Comparison of ENCODE assay signal across 19 mouse cellular contexts in the genomic region with DNA sequence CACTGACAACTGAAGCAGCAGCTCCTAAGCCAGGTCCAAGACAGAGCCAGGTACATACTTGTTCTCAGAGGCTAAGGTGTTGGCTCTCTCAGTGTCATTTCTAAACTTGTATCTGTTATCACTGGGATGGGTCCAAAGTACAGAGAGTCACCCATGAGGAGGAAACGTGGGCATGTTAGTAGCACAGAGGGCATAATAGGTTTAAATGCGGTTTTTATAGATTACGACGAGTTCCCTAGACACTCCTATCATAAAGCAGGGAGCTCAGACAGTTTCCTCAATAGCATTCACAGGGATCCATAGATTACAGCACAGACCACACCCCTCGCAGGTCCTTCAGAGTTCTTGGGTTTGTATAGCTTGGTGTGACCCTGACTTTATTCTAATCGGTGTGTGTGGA. TPM values are rescaled to one million over a fixed set of nuclear protein-coding genes. Genes with fewer than 3 reads are reported as not detected.
"Had no signal": no experiment of that assay in that cellular context is flagged by ENCODE, and none has a peak within 500 bp of the region (broad histone marks: within the 10 kb centered on the region; RNA-seq: fewer than 3 reads in every experiment).

No protein-coding gene starts in this region.

- H3K4me3 ChIP-seq: limb, embryonic 15.5 days; liver, embryonic 15.5 days; midbrain, embryonic 10.5 days; myocyte; neural tube, embryonic 15.5 days; stomach, embryonic 15.5 days had no signal

- ATAC-seq: hindbrain, postnatal 0 days had no signal

- H3K27ac ChIP-seq: hindbrain, postnatal 0 days; limb, embryonic 15.5 days; liver, embryonic 15.5 days; midbrain, embryonic 10.5 days; neural tube, embryonic 15.5 days; stomach, embryonic 15.5 days had no signal

- H3K4me2 ChIP-seq: limb, embryonic 15.5 days; liver, embryonic 15.5 days; lung, embryonic 14.5 days; neural tube, embryonic 15.5 days; stomach, embryonic 15.5 days had no signal

- H3K9me3 ChIP-seq: limb, embryonic 15.5 days; liver, embryonic 15.5 days; midbrain, embryonic 10.5 days; neural tube, embryonic 15.5 days; stomach, embryonic 15.5 days had no signal

- H3K4me1 ChIP-seq: limb, embryonic 15.5 days; liver, embryonic 15.5 days; midbrain, embryonic 10.5 days; neural tube, embryonic 15.5 days; stomach, embryonic 15.5 days had no signal

- H3K9ac ChIP-seq: limb, embryonic 15.5 days; liver, embryonic 15.5 days; lung, embryonic 14.5 days; neural tube, embryonic 15.5 days; stomach, embryonic 15.5 days had no signal

- H3K27me3 ChIP-seq: limb, embryonic 15.5 days; liver, embryonic 15.5 days; neural tube, embryonic 15.5 days; stomach, embryonic 15.5 days had no signal

- DNase-seq: kidney, adult 18-20 months; kidney, postnatal 4 days; lung, embryonic 14.5 days; lung, postnatal 10 days; lung, postnatal 4 days; midbrain, embryonic 14.5 days; right cerebral cortex, postnatal 4 days; thymus, adult 2 months; thymus, postnatal 36 days had no signal

RNA-seq across cellular contexts. Expression of a gene that starts 34.4 kb away (rescaled TPM):
- polyA plus RNA-seq: hindbrain, postnatal 0 days; limb, embryonic 11.5 days; liver, embryonic 15.5 days; midbrain, embryonic 10.5 days; midbrain, embryonic 14.5 days; myocyte; neural tube, embryonic 11.5 days; spleen, adult 2 months had no signal
